ENCODE assay signal across 8 mouse cellular contexts in genomic region chr4:40852861-40853564, GRCm38 (mm10). TPM values are rescaled to one million over a fixed set of nuclear protein-coding genes. Genes with fewer than 3 reads are reported as not detected.
DNase-seq lines count a peak whose midpoint lies in the region; ATAC-seq and TF ChIP-seq lines count a peak whose summit lies in the region.

No protein-coding gene starts in this region.

- DNase-seq in kidney, adult 2 months: peak; percentile 43
- DNase-seq in kidney, postnatal 14 days: no peak
- DNase-seq in MEL (ENCODE audit: low read depth, low spot score): peak; percentile 79
- DNase-seq in kidney, postnatal 10 days: peak; percentile 33
- DNase-seq in urinary bladder, adult 2 months (ENCODE audit: low spot score): no peak
- no peak for DNase-seq in adrenal gland, adult 8-10 months

- no peak for TF ChIP-seq POLR2A in kidney, adult 2 months (IDR thresholded peaks at IDR 0.05; ENCODE audit: low read depth, low read length)
- no peak for TF ChIP-seq POLR2A in MEL (IDR thresholded peaks at IDR 0.05; ENCODE audit: control insufficient read depth in 1 of 2, insufficient read depth in 1 of 2, low read depth in 1 of 2, low read length in 2 of 2, poor library complexity in 1 of 2)

- peaks cover 28% of the 10 kb centered on the region for H3K79me2 ChIP-seq in MEL (ENCODE audit: control insufficient read depth, insufficient read depth, low read length, poor library complexity)

- peak overlapping the region; percentile 88 for H3K9ac ChIP-seq in MEL (ENCODE audit: control insufficient read depth, low read depth, low read length, poor library complexity, severe bottlenecking)
- H3K9ac ChIP-seq in forebrain, embryonic 15.5 days (replicated peaks): peak overlapping the region; percentile 73
- peak overlapping the region; percentile 86 for H3K9ac ChIP-seq in neural tube, embryonic 13.5 days

- 1% methylated on average over 20 of the region's 20 CpGs for WGBS in kidney, adult 2 months
- WGBS in forebrain, embryonic 15.5 days: under 1% methylated on average over 20 of the region's 20 CpGs
- WGBS in neural tube, embryonic 13.5 days: 1% methylated on average over 20 of the region's 20 CpGs

- no peak for TF ChIP-seq CTCF in kidney, adult 2 months (conservative IDR thresholded peaks at IDR 0.05; ENCODE audit: insufficient read depth, insufficient read length, low read depth, low read length)
- TF ChIP-seq CTCF in MEL (IDR thresholded peaks at IDR 0.05 in 2 of 3, conservative IDR thresholded peaks at IDR 0.05 in 1 of 3; ENCODE audit: control insufficient read depth in 1 of 3, insufficient read depth in 1 of 3, low read depth in 2 of 3, low read length in 3 of 3, poor library complexity in 1 of 3, severe bottlenecking in 1 of 3): no peak

- peak overlapping the region; percentile 81 for H3K4me3 ChIP-seq in kidney, adult 2 months (ENCODE audit: insufficient read depth, low read depth, low read length)
- peak overlapping the region; percentile 80 to 83 for H3K4me3 ChIP-seq in MEL (ENCODE audit: control insufficient read depth in 1 of 2, insufficient read depth in 1 of 2, low read depth in 2 of 2, low read length in 2 of 2)
- peak overlapping the region; percentile 79 for H3K4me3 ChIP-seq in forebrain, embryonic 15.5 days
- peak overlapping the region; percentile 78 for H3K4me3 ChIP-seq in neural tube, embryonic 13.5 days

- no peak for ATAC-seq in forebrain, embryonic 15.5 days (replicated peaks)
- no peak for ATAC-seq in neural tube, embryonic 13.5 days (ENCODE audit: low read depth)

- no peaks in the 10 kb centered on the region for H3K36me3 ChIP-seq in kidney, adult 2 months (ENCODE audit: control insufficient read depth, insufficient read depth, low read length)
- H3K36me3 ChIP-seq in MEL (ENCODE audit: control insufficient read depth in 1 of 2, insufficient read depth in 2 of 2, low read length in 2 of 2): peaks cover 0 to 43% of the 10 kb centered on the region in 2 experiments; a peak in 2 of 4 replicates
- no peaks in the 10 kb centered on the region for H3K36me3 ChIP-seq in forebrain, embryonic 15.5 days
- no peaks in the 10 kb centered on the region for H3K36me3 ChIP-seq in neural tube, embryonic 13.5 days

- no peak for TF ChIP-seq RAD21 in MEL (IDR thresholded peaks at IDR 0.05; ENCODE audit: low read depth, low read length)

- no peak; a peak in 1 of 4 replicates for TF ChIP-seq EP300 in MEL (IDR thresholded peaks at IDR 0.05; ENCODE audit: low read depth in 1 of 2, low read length in 2 of 2)

- no peaks in the 10 kb centered on the region for H3K27me3 ChIP-seq in kidney, adult 2 months (replicated peaks; ENCODE audit: control insufficient read depth, insufficient read depth, low read length)
- H3K27me3 ChIP-seq in MEL (ENCODE audit: control insufficient read depth in 1 of 2, insufficient read depth in 2 of 2, low read length in 2 of 2): no peaks in the 10 kb centered on the region
- H3K27me3 ChIP-seq in forebrain, embryonic 15.5 days: no peaks in the 10 kb centered on the region
- no peaks in the 10 kb centered on the region for H3K27me3 ChIP-seq in neural tube, embryonic 13.5 days

- H3K9me3 ChIP-seq in MEL (replicated peaks; ENCODE audit: insufficient read depth, low read length): no peaks in the 10 kb centered on the region
- H3K9me3 ChIP-seq in forebrain, embryonic 15.5 days: no peaks in the 10 kb centered on the region
- no peaks in the 10 kb centered on the region for H3K9me3 ChIP-seq in neural tube, embryonic 13.5 days

- peaks cover 17% of the 10 kb centered on the region for H3K4me1 ChIP-seq in kidney, adult 2 months (ENCODE audit: control insufficient read depth, insufficient read depth, low read length)
- peaks cover 7 to 46% of the 10 kb centered on the region in 2 experiments for H3K4me1 ChIP-seq in MEL (ENCODE audit: control insufficient read depth in 1 of 2, insufficient read depth in 2 of 2, low read length in 2 of 2)
- H3K4me1 ChIP-seq in forebrain, embryonic 15.5 days: peaks cover 40% of the 10 kb centered on the region
- H3K4me1 ChIP-seq in neural tube, embryonic 13.5 days (replicated peaks): peaks cover 44% of the 10 kb centered on the region

- H3K27ac ChIP-seq in kidney, adult 2 months (ENCODE audit: insufficient read depth, low read depth, low read length): peak overlapping the region; percentile 93
- peak overlapping the region; percentile 72 for H3K27ac ChIP-seq in MEL (ENCODE audit: control insufficient read depth, low read depth, low read length)
- H3K27ac ChIP-seq in forebrain, embryonic 15.5 days (replicated peaks): peak overlapping the region; percentile 81
- H3K27ac ChIP-seq in neural tube, embryonic 13.5 days (replicated peaks): peak overlapping the region; percentile 91

- peak overlapping the region; percentile 73 for H3K4me2 ChIP-seq in forebrain, embryonic 15.5 days (replicated peaks)
- peak overlapping the region; percentile 67 for H3K4me2 ChIP-seq in neural tube, embryonic 13.5 days

TF ChIP-seq in MEL, 35 proteins besides CTCF, POLR2A, EP300 and RAD21:
- TF ChIP-seq ELF1 (IDR thresholded peaks at IDR 0.05; ENCODE audit: low read depth, low read length): no peak
- TF ChIP-seq MXI1 (IDR thresholded peaks at IDR 0.05; ENCODE audit: low read depth, low read length): peak; percentile 51
- no peak for TF ChIP-seq NELFE (IDR thresholded peaks at IDR 0.05; ENCODE audit: low read depth, low read length)
- TF ChIP-seq TAL1 (IDR thresholded peaks at IDR 0.05; ENCODE audit: low read length): peak; percentile 62
- TF ChIP-seq UBTF (IDR thresholded peaks at IDR 0.05; ENCODE audit: borderline replicate concordance, insufficient read depth, low read depth, low read length): no peak
- TF ChIP-seq ZNF384 (IDR thresholded peaks at IDR 0.05; ENCODE audit: low read depth, low read length): no peak
- no peak for TF ChIP-seq MYC (IDR thresholded peaks at IDR 0.05; ENCODE audit: low read depth, low read length)
- no peak for TF ChIP-seq ZC3H11A (IDR thresholded peaks at IDR 0.05; ENCODE audit: low read depth, low read length)
- TF ChIP-seq KAT2A (conservative IDR thresholded peaks at IDR 0.05; ENCODE audit: low read depth, low read length): no peak
- TF ChIP-seq TCF12 (IDR thresholded peaks at IDR 0.05; ENCODE audit: low read depth, low read length): 0 out of 2 replicates have a peak, but pooled peaks have one; percentile 36
- TF ChIP-seq CHD1 (IDR thresholded peaks at IDR 0.05; ENCODE audit: low read depth, low read length): no peak
- no peak for TF ChIP-seq ZKSCAN1 (IDR thresholded peaks at IDR 0.05; ENCODE audit: low read depth, low read length)
- TF ChIP-seq NRF1 (IDR thresholded peaks at IDR 0.05; ENCODE audit: insufficient read depth, low read depth, low read length, poor library complexity, severe bottlenecking): no peak
- no peak for TF ChIP-seq ZMIZ1 (IDR thresholded peaks at IDR 0.05; ENCODE audit: low read depth, low read length)
- no peak for TF ChIP-seq POLR2AphosphoS5 (IDR thresholded peaks at IDR 0.05; ENCODE audit: borderline replicate concordance, low read depth, low read length)
- no peak for TF ChIP-seq USF2 (IDR thresholded peaks at IDR 0.05; ENCODE audit: borderline replicate concordance in 1 of 2, insufficient read depth in 1 of 2, low read depth in 1 of 2, low read length in 2 of 2)
- no peak for TF ChIP-seq JUND (IDR thresholded peaks at IDR 0.05; ENCODE audit: low read depth, low read length)
- TF ChIP-seq SMC3 (IDR thresholded peaks at IDR 0.05; ENCODE audit: low read depth, low read length): no peak
- TF ChIP-seq USF1 (IDR thresholded peaks at IDR 0.05; ENCODE audit: low read depth, low read length): no peak
- TF ChIP-seq MAZ (IDR thresholded peaks at IDR 0.05; ENCODE audit: low read depth, low read length): no peak
- TF ChIP-seq TBP (IDR thresholded peaks at IDR 0.05; ENCODE audit: low read depth, low read length): no peak
- TF ChIP-seq MAX (IDR thresholded peaks at IDR 0.05; ENCODE audit: low read length): peak; percentile 11; the same call in 1 of the 2 replicates
- TF ChIP-seq GATA1 (IDR thresholded peaks at IDR 0.05; ENCODE audit: low read depth, low read length): peak; percentile 12; the same call in 1 of the 2 replicates
- TF ChIP-seq BHLHE40 (IDR thresholded peaks at IDR 0.05; ENCODE audit: borderline replicate concordance, low read depth, low read length): no peak
- no peak for TF ChIP-seq MEF2A (IDR thresholded peaks at IDR 0.05; ENCODE audit: extremely low read depth, insufficient replicate concordance, low read depth, low read length, poor library complexity, severe bottlenecking)
- TF ChIP-seq ETS1 (IDR thresholded peaks at IDR 0.05; ENCODE audit: low read depth, low read length): no peak
- TF ChIP-seq E2F4 (IDR thresholded peaks at IDR 0.05; ENCODE audit: borderline replicate concordance, low read depth, low read length): no peak
- no peak for TF ChIP-seq CHD2 (IDR thresholded peaks at IDR 0.05; ENCODE audit: low read length)
- TF ChIP-seq MYB (IDR thresholded peaks at IDR 0.05; ENCODE audit: low read depth, low read length): no peak
- TF ChIP-seq HCFC1 (IDR thresholded peaks at IDR 0.05; ENCODE audit: low read depth, low read length): no peak
- TF ChIP-seq RCOR1 (IDR thresholded peaks at IDR 0.05; ENCODE audit: low read depth, low read length): no peak
- peak; percentile 75 for TF ChIP-seq SIN3A (IDR thresholded peaks at IDR 0.05; ENCODE audit: low read length)

RNA-seq across cellular contexts. Expression of gene B4galt1, which starts 0.8 kb away (rescaled TPM):
- polyA plus RNA-seq in kidney, adult 2 months (2012; rRNA removed): 20.1 and 22.2 TPM in 2 replicates
- total RNA-seq in MEL (2012; rRNA removed): 10.8 TPM in 2 replicates
- polyA plus RNA-seq in MEL (2012; ENCODE audit: insufficient read depth in 1 of 2, insufficient read length in 2 of 2, low read depth in 1 of 2, low replicate concordance in 2 of 2, missing spikeins in 1 of 2): 10 to 100 TPM in 1 of 2 experiments, not detected in 1; 22.5 TPM
- 7.0 and 7.3 TPM in 2 replicates for polyA plus RNA-seq in forebrain, embryonic 15.5 days (2015; fragmentation: Nextera tagmentation; extraction: Ambion mirVana)
- 10.2 and 12.1 TPM in 2 replicates for polyA plus RNA-seq in neural tube, embryonic 13.5 days (2015; fragmentation: Nextera tagmentation; extraction: Ambion mirVana)
- polyA plus RNA-seq in urinary bladder, adult 2 months (2012; rRNA removed): 55.9 and 66.7 TPM in 2 replicates
- 10 to 100 TPM; 58.8 to 94.7 (median 64.4) TPM for total RNA-seq in adrenal gland, adult 8-10 months (2022)

Comparison
In these comparisons a context has a peak if more than half of its experiments do, and no peak if none do; other contexts are left out.
1. DNase-seq: peak in kidney, adult 2 months (single experiment), MEL (single experiment) and kidney, postnatal 10 days (single experiment); none in kidney, postnatal 14 days (single experiment), urinary bladder, adult 2 months (single experiment) and adrenal gland, adult 8-10 months (single experiment).
2. Peak in every context shown above with its lines, with median percentiles within 50 percentile points of each other: H3K27ac ChIP-seq, H3K4me3 ChIP-seq and H3K9ac ChIP-seq.